Mouse (Mus musculus) erythroblast, embryonic 14.5 days (primary cell): ENCODE measurements around the gene Hip1. TPM values are rescaled to one million over a fixed set of nuclear protein-coding genes. Genes with fewer than 3 reads are reported as not detected.
A peak's percentile ranks its signal among the peaks of the same experiment; 100 is the strongest.
"Not testable (repeated sequence)": the region's sequence is repeated elsewhere in the genome, so short reads cannot be mapped to it uniquely, and the experiment has no call there.

ENCODE experiments used
- H3K27me3 ChIP-seq: 2 replicates; pipeline ENCODE4 v1.6.1; 2012; ENCODE audit warnings: inconsistent platforms; ENCODE audit not compliant: control insufficient read depth
- H3K36me3 ChIP-seq: 2 replicates; pipeline ENCODE4 v1.6.1; 2012; ENCODE audit warnings: mild to moderate bottlenecking, inconsistent platforms; ENCODE audit not compliant: control insufficient read depth
- H3K4me1 ChIP-seq: 2 replicates; pipeline ENCODE4 v1.6.1; 2012; ENCODE audit warnings: inconsistent platforms; ENCODE audit not compliant: control insufficient read depth
- H3K4me3 ChIP-seq: replicated peaks from 2 replicates; pipeline ENCODE3; 2012; ENCODE audit warnings: moderate library complexity, mild to moderate bottlenecking, inconsistent platforms
- H3K9me3 ChIP-seq: 2 replicates; pipeline ENCODE4 v1.6.1; 2012; ENCODE audit warnings: low read length, inconsistent platforms, mixed read lengths; ENCODE audit not compliant: control insufficient read depth
- GATA1 ChIP-seq: IDR thresholded peaks from 2 replicates; pipeline ENCODE4 v1.6.1; 2012; ENCODE audit warnings: low read length, inconsistent platforms, mixed read lengths
- TAL1 ChIP-seq: IDR thresholded peaks from 3 replicates; pipeline ENCODE4 v1.6.1; 2012; ENCODE audit warnings: low read length, inconsistent platforms, mixed read lengths
- polyA plus RNA-seq: library from polyadenylated mRNA; stranded (reverse); fragments of >175 nt; gene quantifications from 2 replicates; pipeline ENCODE4 v1.2.3, GENCODE M21; 2012

Hip1 gene
- polyA plus RNA-seq, 1 experiment = not detected

DNA sequence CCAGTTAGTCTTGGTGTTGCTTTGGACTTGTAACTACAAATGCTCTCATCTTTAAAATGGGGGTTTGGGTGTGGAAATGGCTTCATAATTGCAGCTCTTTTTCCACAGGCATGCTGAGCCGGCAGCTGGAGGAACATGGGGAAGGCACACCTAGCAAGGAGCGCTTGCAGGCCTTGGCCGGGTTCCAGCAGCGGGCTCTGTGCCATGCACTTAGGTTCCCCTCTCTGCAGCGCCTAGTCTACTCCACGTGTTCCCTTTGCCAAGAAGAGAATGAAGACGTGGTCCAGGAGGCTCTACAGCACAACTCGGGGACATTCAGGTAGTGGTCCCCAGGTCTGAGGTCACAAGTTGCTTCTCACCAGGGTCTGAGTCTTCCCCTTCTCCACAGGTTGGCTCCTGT lies 169.8 kb downstream of the Hip1 start:
- H3K36me3 ChIP-seq = peaks cover 89% of the 10 kb centered on the region

DNA sequence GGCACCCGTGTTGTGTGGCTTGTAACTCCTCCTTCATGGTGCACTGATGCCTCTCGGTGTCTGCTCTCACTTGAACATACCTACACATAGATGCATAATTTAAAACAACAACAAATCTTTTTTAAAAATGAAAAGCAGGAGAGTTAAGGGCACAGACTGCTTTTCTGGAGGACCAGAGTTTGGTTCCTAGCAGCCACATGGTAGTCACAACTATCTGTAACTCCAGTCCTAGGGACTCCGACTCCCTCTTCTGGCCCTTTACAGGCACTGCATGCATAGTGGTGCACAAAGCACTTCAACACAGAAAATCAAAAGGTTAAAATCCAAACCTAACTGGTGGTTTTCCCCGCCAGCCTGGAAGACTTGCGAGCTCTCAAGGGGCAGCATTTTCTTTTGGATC lies 171.3 kb downstream of the Hip1 start:
- Histone ChIP-seq H3K4me1 (peaks cover 22% of the 10 kb centered on the region), H3K36me3 (peaks cover 73% of the 10 kb centered on the region), H3K27me3 (no peaks in the 10 kb centered on the region), H3K4me3 (no peak overlapping the region), H3K9me3 (peaks cover 4% of the 10 kb centered on the region)
- no peak for TF ChIP-seq GATA1
- no peak for TF ChIP-seq TAL1

More for the DNA sequence above, 169.8 kb downstream of the Hip1 start:
- TF ChIP-seq GATA1 (no peak), TAL1 (no peak)
- peaks cover 4% of the 10 kb centered on the region for H3K9me3 ChIP-seq
- H3K27me3 ChIP-seq = no peaks in the 10 kb centered on the region
- H3K4me3 ChIP-seq = no peak overlapping the region
- H3K4me1 ChIP-seq = peaks cover 11% of the 10 kb centered on the region

DNA sequence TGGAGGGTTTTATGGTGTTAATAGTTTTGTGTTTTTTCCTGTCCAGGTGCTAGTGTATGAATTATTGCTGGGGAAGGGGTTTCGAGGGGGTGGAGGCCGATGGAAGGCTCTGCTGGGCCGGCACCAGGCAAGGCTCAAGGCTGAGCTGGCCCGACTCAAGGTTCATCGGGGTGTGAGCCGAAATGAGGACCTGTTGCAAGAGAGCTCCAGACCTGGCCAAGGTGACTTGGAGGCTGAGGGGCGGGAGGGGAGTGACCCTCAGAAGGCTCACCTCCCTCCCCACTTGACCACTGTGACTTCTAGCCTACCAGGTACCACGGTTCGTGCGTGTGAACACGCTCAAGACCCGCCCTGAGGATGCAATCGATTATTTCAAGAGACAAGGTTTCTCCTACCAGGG lies 173.7 kb downstream of the Hip1 start:
- peaks cover 49% of the 10 kb centered on the region for H3K36me3 ChIP-seq
- H3K4me1 ChIP-seq = peaks cover 26% of the 10 kb centered on the region
- H3K4me3 ChIP-seq = no peak overlapping the region
- TF ChIP-seq GATA1 (no peak), TAL1 (no peak)
- H3K9me3 ChIP-seq = peaks cover 4% of the 10 kb centered on the region
- no peaks in the 10 kb centered on the region for H3K27me3 ChIP-seq

DNA sequence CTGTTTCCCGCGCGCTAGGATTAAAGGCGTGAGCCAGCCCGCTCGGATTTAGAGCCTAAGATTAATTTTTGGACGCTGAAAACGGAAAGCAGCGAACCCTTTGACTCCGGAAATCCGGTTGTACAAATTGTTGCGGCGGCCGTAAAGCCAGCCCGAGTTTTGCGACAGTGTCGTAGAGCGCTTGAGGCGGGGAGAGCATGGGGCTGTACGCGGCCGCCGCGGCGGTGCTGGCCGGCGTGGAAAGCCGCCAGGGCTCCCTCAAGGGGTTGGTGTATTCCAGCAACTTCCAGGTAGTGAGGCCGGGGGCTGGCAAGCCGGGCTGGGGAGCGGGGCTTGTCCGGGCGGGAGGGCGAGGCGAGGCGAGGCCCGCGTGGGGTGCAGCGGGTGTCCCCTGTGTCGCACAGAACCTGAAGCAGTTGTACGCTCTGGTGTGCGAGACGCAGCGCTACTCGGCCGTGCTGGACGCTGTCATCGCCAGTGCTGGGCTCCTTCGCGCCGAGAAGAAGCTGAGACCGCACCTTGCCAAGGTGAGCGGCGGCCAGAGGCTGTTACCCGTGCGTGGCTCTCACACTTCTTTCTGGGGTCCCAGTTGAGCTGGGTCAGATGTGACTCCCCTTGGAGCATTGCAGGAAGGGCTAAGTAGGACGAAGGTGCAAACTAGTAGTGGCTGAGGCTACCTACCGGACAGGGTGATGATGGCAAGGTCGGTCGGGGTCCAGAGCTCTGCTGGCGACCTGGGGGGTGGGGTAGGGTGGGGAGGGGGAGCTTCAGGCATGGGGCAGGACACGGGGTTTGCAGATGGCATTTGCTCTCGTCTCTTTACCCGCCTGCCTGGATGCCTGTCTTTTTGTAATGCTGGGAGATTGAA lies 174.9 kb downstream of the Hip1 start, which contains the start of gene Nsun5:
Gene Nsun5, plus strand, starts transcription at position 167 of the 868 bp plus-strand sequence.
- TF ChIP-seq GATA1 (no peak), TAL1 (no peak)
- peaks cover 37% of the 10 kb centered on the region for H3K36me3 ChIP-seq
- peaks cover 4% of the 10 kb centered on the region for H3K9me3 ChIP-seq
- H3K4me1 ChIP-seq = peaks cover 26% of the 10 kb centered on the region
- peak within 1 kb of the TSS; percentile 70 for H3K4me3 ChIP-seq
- no peaks in the 10 kb centered on the region for H3K27me3 ChIP-seq

DNA sequence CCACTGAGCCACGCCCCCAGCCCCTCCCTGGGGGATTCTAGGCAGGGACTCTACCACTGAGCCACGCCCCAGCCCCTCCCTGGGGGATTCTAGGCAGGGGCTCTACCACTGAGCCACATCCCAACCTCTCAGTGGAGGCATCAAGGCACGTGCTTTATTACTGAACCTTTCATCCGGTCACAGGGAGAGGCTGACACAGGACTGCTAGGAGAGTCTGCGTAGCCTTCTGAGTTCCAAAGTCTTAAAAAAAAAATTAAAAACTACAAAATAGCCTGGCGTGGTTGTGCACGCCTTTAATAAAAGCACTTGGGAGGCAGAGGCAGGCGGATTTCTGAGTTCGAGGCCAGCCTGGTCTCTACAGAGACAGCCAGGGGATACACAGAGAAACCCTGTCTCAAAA lies 175.7 kb downstream of the Hip1 start:
- not testable (repeated sequence) for H3K9me3 ChIP-seq, H3K27me3 ChIP-seq
- peak overlapping the region; percentile 70 for H3K4me3 ChIP-seq
- H3K4me1 ChIP-seq = peaks cover 26% of the 10 kb centered on the region
- H3K36me3 ChIP-seq = peaks cover 29% of the 10 kb centered on the region

DNA sequence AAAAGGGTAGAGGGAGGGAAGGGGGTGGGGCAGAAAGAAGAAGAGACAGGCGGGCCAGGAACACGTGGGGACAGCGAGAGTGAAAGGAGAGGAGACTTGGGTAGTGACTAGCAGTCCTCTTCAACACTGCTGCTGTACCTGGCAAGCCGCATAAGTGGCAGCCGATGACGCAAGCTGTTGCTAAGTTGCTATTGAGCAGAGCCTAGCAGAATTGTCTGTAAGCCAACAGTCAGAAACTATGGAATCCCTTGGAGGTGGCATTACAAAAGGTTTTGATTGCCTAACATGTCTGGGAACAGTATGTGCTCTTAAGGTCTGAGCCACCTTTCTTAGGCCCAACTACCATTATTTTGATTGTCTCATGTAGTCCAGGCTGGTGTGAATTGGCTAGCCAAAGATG lies 176.6 kb downstream of the Hip1 start:
- 0 out of 2 replicates have a peak, but pooled peaks cover 2% of the 10 kb centered on the region for H3K27me3 ChIP-seq
- H3K4me1 ChIP-seq = peaks cover 26% of the 10 kb centered on the region
- no peak for TF ChIP-seq GATA1
- no peak for TF ChIP-seq TAL1
- peaks cover 20% of the 10 kb centered on the region for H3K36me3 ChIP-seq
- no peak overlapping the region for H3K4me3 ChIP-seq
- H3K9me3 ChIP-seq = peaks cover under 1% of the 10 kb centered on the region; the same call in 1 of the 2 replicates

DNA sequence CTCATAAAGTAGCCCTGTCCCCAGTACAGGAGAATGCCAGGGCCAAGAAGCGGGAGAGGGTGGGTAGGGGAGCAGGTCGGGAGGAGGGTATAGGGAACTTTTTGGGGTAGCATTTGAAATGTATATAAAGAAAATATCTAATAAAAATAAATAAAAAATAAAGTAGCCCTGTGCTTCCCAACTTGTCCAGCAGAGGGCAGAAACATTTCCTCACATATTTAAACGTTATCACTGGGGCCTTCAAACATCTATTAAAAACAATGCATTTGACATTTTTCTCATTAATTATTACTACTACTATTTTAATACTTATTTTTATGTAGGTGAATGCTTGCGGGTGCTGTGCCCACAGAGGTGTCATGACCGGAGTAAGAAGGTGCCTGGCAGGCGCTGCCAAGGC lies 177.1 kb downstream of the Hip1 start:
- H3K36me3 ChIP-seq = peaks cover 17% of the 10 kb centered on the region
- H3K27me3 ChIP-seq = 0 out of 2 replicates have a peak, but pooled peaks cover 2% of the 10 kb centered on the region
- H3K9me3 ChIP-seq = no peaks in the 10 kb centered on the region
- TF ChIP-seq GATA1 (no peak), TAL1 (no peak)
- no peak overlapping the region for H3K4me3 ChIP-seq
- H3K4me1 ChIP-seq = peaks cover 26% of the 10 kb centered on the region

DNA sequence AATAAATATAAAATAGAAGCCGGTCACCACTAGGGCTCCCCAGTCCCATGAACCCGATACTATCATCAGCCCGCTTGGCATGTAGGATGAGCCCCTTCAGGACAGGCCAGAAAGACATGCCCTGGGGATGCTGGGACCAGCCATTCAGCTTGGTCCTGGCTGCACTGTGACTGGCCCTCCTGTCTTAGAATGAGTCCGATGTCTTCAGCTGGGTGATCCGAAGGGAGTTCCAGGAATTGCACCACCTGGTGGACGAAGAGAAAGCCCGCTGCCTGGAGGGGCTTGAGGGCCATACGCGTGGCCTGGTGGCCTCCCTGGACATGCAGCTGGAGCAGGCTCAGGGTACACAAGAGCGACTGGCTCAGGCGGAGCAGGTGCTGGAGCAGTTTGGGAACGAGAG lies 181.4 kb downstream of the Hip1 start:
- H3K4me1 ChIP-seq = peaks cover 3% of the 10 kb centered on the region; the same call in 1 of the 2 replicates
- H3K27me3 ChIP-seq = 0 out of 2 replicates have a peak, but pooled peaks cover 2% of the 10 kb centered on the region
- H3K4me3 ChIP-seq = no peak overlapping the region
- no peak for TF ChIP-seq GATA1
- TF ChIP-seq TAL1 = no peak
- no peaks in the 10 kb centered on the region for H3K9me3 ChIP-seq
- no peaks in the 10 kb centered on the region for H3K36me3 ChIP-seq

DNA sequence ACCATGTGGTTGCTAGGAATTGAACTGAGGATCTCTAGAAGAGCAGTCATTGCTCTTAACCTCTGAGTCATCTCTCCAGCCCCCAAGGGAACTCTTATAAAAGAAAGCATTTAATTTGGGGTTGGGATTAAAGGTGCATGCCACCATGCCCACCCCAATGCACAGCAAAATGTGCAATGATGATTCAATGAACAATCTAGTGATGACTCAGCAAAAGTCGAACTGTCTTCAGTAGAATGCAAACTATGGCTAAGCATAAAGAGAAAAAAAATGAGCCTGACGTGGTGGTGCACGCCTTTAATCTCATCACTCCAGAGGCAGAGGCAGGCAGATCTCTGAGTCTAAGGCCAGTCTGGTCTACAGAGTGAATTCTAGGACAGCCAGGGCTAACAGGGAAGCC lies 182.3 kb downstream of the Hip1 start:
- H3K9me3 ChIP-seq = peaks cover 1% of the 10 kb centered on the region; the same call in 1 of the 2 replicates
- TF ChIP-seq TAL1 = no peak
- no peak for TF ChIP-seq GATA1
- no peak overlapping the region for H3K4me3 ChIP-seq
- H3K36me3 ChIP-seq = no peaks in the 10 kb centered on the region
- H3K27me3 ChIP-seq = 0 out of 2 replicates have a peak, but pooled peaks cover 2% of the 10 kb centered on the region
- H3K4me1 ChIP-seq = no peaks in the 10 kb centered on the region

DNA sequence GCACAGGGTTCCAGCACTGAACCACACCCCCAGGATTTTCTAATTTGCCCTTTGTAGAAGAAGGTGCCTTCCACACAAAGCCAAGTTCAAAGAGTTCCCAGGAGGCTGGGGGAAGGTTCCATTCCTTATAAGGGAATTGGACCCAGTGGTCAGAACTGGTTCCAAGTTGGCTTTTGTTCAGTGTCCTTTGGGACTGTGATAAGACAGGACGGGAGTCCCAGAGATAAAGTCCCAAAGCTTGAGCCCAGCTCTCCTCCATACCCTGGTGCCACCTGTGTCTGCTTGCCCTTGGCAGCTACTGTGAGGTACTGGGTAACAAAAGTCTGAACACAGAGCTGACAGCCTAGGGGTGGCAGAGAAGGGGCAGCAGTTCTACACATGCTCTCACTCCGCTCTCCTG lies 185.1 kb downstream of the Hip1 start:
- no peaks in the 10 kb centered on the region for H3K36me3 ChIP-seq
- no peaks in the 10 kb centered on the region for H3K4me1 ChIP-seq
- H3K9me3 ChIP-seq = peaks cover 3% of the 10 kb centered on the region; the same call in 1 of the 2 replicates
- H3K27me3 ChIP-seq = 0 out of 2 replicates have a peak, but pooled peaks cover 2% of the 10 kb centered on the region
- TF ChIP-seq TAL1 (no peak), GATA1 (no peak)
- H3K4me3 ChIP-seq = no peak overlapping the region
